Mouse (Mus musculus) naive thymus-derived CD4-positive, alpha-beta T cell, adult 2 months (primary cell): ENCODE data around the gene Mzt1.

Experiments
- DNase-seq: peaks from one replicate; pipeline ENCODE4 v3.0.0-alpha.2; 2011; ENCODE audit warnings: low read depth

The Mzt1 gene

DNA sequence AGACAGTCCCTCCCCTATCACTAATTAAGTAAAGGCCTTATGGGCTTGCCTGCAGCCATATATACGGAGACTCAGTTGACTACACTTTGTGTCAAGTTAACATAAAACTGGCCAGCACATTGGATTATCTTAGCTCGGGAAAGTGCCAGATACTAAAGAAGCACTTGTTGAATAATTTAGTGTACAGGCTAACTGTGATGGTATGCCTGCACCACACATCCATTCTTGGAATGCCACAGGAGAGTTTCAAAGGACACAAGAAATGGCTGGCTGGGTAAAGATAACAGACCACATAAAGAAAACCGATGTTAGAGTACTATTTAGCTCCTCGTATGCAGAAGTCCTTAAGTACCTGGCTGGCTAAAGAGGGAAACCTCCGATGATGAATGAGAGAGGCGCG, 27.2 kb downstream of the Mzt1 start:
- no peak for DNase-seq

DNA sequence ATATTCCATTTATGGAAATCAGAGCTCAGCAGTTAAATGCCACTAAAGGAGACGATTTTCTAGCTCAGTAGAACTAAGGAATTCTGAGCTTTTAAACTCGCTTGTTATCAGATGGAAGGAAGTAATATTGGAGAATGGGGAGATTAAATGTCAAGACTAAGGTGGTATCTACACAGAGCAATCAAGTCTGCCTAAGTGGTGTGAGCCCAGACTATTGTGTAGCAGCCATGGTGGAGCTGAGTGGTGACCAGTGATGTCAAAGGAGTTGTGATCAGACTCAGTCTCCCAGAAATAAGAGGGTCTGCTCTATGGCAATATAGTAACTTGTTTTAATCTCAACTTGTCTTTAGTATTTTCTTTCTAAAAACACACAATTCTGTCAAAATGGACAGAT, 35.0 kb downstream of the Mzt1 start:
- no peak for DNase-seq

DNA sequence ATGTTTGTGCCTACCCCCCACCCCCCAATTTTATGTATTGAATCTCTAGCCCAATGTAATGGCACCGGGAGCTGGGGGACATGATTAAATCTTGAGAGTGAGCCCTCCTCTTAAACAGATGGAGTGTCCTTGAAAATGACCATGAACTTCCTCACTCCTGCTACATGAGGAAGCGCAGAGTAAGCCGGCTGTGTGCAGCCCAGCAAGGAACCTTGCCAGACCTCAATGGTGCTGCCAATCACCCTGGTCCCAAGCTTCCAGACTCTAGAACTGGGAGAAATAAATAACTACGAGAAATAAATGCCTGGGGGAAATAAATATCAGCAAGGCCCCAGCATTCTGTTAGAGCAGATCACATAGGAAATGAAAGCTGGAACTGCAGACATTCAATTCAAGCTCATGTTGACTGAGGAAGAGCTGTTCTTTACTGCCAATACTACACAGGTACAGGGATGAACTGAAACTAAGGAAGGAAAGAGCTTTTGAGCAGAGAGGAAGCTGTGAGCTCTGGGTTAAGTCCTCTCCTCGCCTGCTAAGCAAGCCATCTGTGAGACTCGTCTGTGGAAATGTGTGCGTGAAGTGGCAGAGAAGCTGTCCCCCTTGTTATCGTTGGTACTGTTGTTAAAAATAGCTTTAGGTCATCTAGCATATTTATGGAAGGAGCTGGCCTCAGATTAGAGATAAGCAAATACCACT, 35.6 kb downstream of the Mzt1 start:
- no peak for DNase-seq

DNA sequence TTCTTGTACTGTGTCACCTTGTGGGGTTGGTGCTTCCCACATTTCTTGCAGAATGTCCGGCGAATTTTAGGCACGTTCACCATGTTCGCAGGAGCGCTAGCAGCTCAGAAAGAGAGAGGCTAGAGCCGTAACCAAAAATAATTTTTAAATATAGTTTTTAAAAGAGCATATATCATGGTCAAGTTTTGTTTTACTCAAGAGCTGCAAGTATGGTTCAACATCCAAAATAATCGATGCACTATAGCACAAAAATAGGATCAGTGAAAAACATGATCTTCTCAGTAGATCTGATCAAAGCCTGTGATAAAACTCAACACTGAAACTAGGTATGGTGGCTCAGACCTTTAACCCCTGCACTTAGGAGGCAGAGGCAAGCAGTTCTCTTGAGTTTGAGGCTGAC, 51.7 kb downstream of the Mzt1 start, which contains the start of gene Rpl36a-ps1:
Gene Rpl36a-ps1 (minus strand): TSS at position 101 of the 400 bp plus-strand sequence.
- no peak for DNase-seq

DNA sequence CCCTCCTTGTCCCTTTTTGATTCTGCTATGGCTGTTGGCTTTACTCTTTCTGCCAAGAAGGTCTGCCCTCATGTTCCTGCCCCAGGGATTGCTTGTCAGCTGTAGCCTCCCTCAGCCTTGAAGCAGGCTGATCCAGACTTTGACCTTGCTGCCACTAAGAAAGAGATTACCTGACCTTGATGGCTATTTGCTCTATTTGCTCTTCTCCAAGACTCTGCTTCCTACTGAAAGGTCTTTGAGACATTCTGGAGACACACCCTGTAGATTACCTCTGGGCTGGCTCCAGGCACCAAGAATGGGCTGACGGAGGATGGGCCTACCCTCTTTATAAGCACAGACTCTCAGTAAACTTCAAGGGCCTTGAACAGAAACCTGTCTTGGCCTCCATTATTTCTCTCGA, 53.5 kb downstream of the Mzt1 start:
- DNase-seq, result no peak

DNA sequence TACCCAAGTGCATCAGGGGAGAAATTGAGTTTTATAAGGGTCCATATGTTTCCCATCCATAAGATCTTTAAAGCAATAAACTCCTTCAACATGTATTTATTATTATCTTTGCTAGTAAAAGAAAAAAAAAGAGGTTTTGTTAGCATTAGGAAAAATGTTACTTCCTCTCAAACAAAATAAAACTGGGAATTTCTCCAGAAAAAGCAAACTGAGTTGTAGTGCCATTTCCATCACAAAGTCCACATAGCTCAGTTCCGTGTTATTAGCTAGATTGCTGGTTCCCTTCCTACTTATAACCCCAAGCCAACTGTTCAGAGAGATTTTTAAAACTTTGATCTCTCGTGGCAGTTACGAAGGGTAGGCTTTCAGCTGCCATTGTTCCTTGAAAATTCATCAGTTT, 55.3 kb downstream of the Mzt1 start:
- DNase-seq, result no peak

DNA sequence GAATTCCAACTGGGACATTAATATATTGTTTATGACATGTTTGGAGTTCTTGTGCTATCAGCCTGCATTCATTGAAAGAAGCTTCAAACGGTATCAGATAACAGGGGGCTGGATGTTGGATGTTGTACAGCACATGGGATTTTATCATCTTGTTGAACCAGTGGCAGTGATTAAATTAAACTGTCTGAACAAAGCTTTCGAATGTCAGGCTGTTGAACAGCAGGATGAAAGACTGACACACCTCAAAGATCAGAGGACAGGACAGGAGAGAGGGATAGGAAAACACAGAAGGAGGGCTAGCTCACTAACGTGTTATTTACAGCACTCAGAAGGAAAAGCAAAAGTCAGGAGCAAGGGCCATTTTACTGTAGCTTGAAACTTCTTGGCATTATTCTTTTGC, 56.1 kb downstream of the Mzt1 start:
- DNase-seq, result no peak
